In genomic region chr5:64290061-64290345, GRCm38 (mm10) we compare ENCODE assay signal across 11 mouse cellular contexts.
A peak's percentile ranks its signal among the peaks of the same experiment; 100 is the strongest.
DNase-seq lines count a peak whose midpoint lies in the region; ATAC-seq and TF ChIP-seq lines count a peak whose summit lies in the region.
"Had no signal": no experiment of that assay in that cellular context is flagged by ENCODE, and none has a peak within 500 bp of the region (broad histone marks: within the 10 kb centered on the region; RNA-seq: fewer than 3 reads in every experiment).

No protein-coding gene starts in this region.

- TF ChIP-seq CTCF in kidney, postnatal 0 days (IDR thresholded peaks at IDR 0.05; ENCODE audit: low read depth): no peak

- H3K4me1 ChIP-seq in heart, embryonic 10.5 days: peaks cover 15% of the 10 kb centered on the region
- 0 out of 2 replicates have a peak, but pooled peaks cover 3% of the 10 kb centered on the region for H3K4me1 ChIP-seq in heart, embryonic 11.5 days (ENCODE audit: control insufficient read depth, insufficient read depth, low read length)
- H3K4me1 ChIP-seq in kidney, postnatal 0 days (replicated peaks; ENCODE audit: insufficient read depth, low read length): peaks cover 9% of the 10 kb centered on the region; the same call in 1 of the 2 replicates
- H3K4me1 ChIP-seq in kidney, embryonic 14.5 days (ENCODE audit: control insufficient read depth, insufficient read depth, low read length): peaks cover 8% of the 10 kb centered on the region; the same call in 1 of the 2 replicates
- peaks cover 15% of the 10 kb centered on the region for H3K4me1 ChIP-seq in brown adipose tissue, adult 24 weeks (ENCODE audit: control insufficient read depth, insufficient read depth, insufficient read length, low read length)
- H3K4me1 ChIP-seq in intestine, embryonic 16.5 days (ENCODE audit: control insufficient read depth, insufficient read depth, low read length): peaks cover 13% of the 10 kb centered on the region

- H3K9ac ChIP-seq in heart, embryonic 11.5 days (ENCODE audit: low read depth, low read length): no peak overlapping the region
- H3K9ac ChIP-seq in kidney, postnatal 0 days (ENCODE audit: low read depth, low read length): 0 out of 2 replicates have a peak overlapping the region, but pooled peaks have one; percentile 28
- no peak overlapping the region for H3K9ac ChIP-seq in kidney, embryonic 14.5 days (ENCODE audit: low read depth, low read length)
- H3K9ac ChIP-seq in intestine, embryonic 16.5 days (ENCODE audit: low read depth, low read length): no peak overlapping the region
- H3K9ac ChIP-seq: stomach, embryonic 15.5 days had no signal

- H3K9me3 ChIP-seq in heart, embryonic 10.5 days: no peaks in the 10 kb centered on the region
- no peaks in the 10 kb centered on the region for H3K9me3 ChIP-seq in heart, embryonic 11.5 days (replicated peaks; ENCODE audit: control insufficient read depth, low read length)
- no peaks in the 10 kb centered on the region for H3K9me3 ChIP-seq in kidney, postnatal 0 days (replicated peaks; ENCODE audit: low read length)
- H3K9me3 ChIP-seq in kidney, embryonic 14.5 days (ENCODE audit: control insufficient read depth, low read length): no peaks in the 10 kb centered on the region
- H3K9me3 ChIP-seq in intestine, embryonic 16.5 days (ENCODE audit: control insufficient read depth, low read length): no peaks in the 10 kb centered on the region
- H3K9me3 ChIP-seq: stomach, embryonic 15.5 days had no signal

- H3K4me3 ChIP-seq in heart, embryonic 10.5 days: no peak overlapping the region
- H3K4me3 ChIP-seq in heart, embryonic 11.5 days (ENCODE audit: low read depth, low read length): no peak overlapping the region
- no peak overlapping the region for H3K4me3 ChIP-seq in kidney, postnatal 0 days (replicated peaks; ENCODE audit: low read depth, low read length)
- no peak overlapping the region for H3K4me3 ChIP-seq in kidney, embryonic 14.5 days (ENCODE audit: low read length)
- H3K4me3 ChIP-seq in brown adipose tissue, adult 24 weeks (ENCODE audit: insufficient read depth, low read depth, low read length): no peak overlapping the region
- H3K4me3 ChIP-seq in intestine, embryonic 16.5 days (ENCODE audit: low read length): no peak overlapping the region
- H3K4me3 ChIP-seq: stomach, embryonic 15.5 days had no signal

- WGBS in heart, embryonic 10.5 days: 46% methylated on average over 4 of the region's 4 CpGs
- 38% methylated on average over 4 of the region's 4 CpGs for WGBS in heart, embryonic 11.5 days (ENCODE audit: insufficient replicate concordance)
- WGBS in kidney, postnatal 0 days: 30% methylated on average over 4 of the region's 4 CpGs
- WGBS in kidney, embryonic 14.5 days: 19% methylated on average over 4 of the region's 4 CpGs
- 47% methylated on average over 4 of the region's 4 CpGs for WGBS in intestine, embryonic 16.5 days

- DNase-seq in heart, embryonic 10.5 days (ENCODE audit: low spot score): no peak
- no peak for DNase-seq in kidney, postnatal 0 days (ENCODE audit: low spot score)
- DNase-seq in Muller cell, postnatal 12 days (ENCODE audit: inconsistent ontology term): no peak
- no peak for DNase-seq in right cerebral cortex, postnatal 14 days
- DNase-seq: cerebellum, adult 2 months; right cerebral cortex, postnatal 4 days had no signal

- no peak overlapping the region for H3K4me2 ChIP-seq in heart, embryonic 11.5 days
- H3K4me2 ChIP-seq in kidney, postnatal 0 days (ENCODE audit: low read length): no peak overlapping the region
- no peak overlapping the region for H3K4me2 ChIP-seq in kidney, embryonic 14.5 days (replicated peaks; ENCODE audit: low read depth, low read length)
- no peak overlapping the region for H3K4me2 ChIP-seq in intestine, embryonic 16.5 days (ENCODE audit: low read depth, low read length)
- H3K4me2 ChIP-seq: stomach, embryonic 15.5 days had no signal

- no peak for ATAC-seq in heart, embryonic 11.5 days (replicated peaks; ENCODE audit: insufficient number of reproducible peaks, low FRiP score, low TSS enrichment)
- ATAC-seq in kidney, postnatal 0 days (replicated peaks; ENCODE audit: low FRiP score, low read depth): no peak
- ATAC-seq in kidney, embryonic 14.5 days (ENCODE audit: low FRiP score, low TSS enrichment): no peak
- 0 out of 2 replicates have a peak, but pooled peaks have one; percentile 18 for ATAC-seq in intestine, embryonic 16.5 days

- no peaks in the 10 kb centered on the region for H3K27me3 ChIP-seq in heart, embryonic 10.5 days (ENCODE audit: insufficient read depth, poor library complexity, severe bottlenecking)
- H3K27me3 ChIP-seq in heart, embryonic 11.5 days (ENCODE audit: control insufficient read depth, insufficient read depth, low read length): no peaks in the 10 kb centered on the region
- no peaks in the 10 kb centered on the region for H3K27me3 ChIP-seq in kidney, postnatal 0 days (ENCODE audit: insufficient read depth, low read length)
- no peaks in the 10 kb centered on the region for H3K27me3 ChIP-seq in kidney, embryonic 14.5 days (ENCODE audit: control insufficient read depth, insufficient read depth, low read length)
- no peaks in the 10 kb centered on the region for H3K27me3 ChIP-seq in intestine, embryonic 16.5 days (replicated peaks; ENCODE audit: control insufficient read depth, insufficient read depth, low read length)
- H3K27me3 ChIP-seq: stomach, embryonic 15.5 days had no signal

- H3K27ac ChIP-seq in heart, embryonic 10.5 days: peak overlapping the region; percentile 65; the same call in 1 of the 2 replicates
- no peak overlapping the region for H3K27ac ChIP-seq in heart, embryonic 11.5 days (ENCODE audit: low read depth, low read length)
- peak overlapping the region; percentile 61 for H3K27ac ChIP-seq in kidney, postnatal 0 days
- no peak overlapping the region for H3K27ac ChIP-seq in kidney, embryonic 14.5 days (ENCODE audit: low read depth, low read length)
- H3K27ac ChIP-seq in brown adipose tissue, adult 24 weeks (replicated peaks; ENCODE audit: low read depth, low read length): peak overlapping the region; percentile 56
- H3K27ac ChIP-seq in intestine, embryonic 16.5 days (ENCODE audit: low read length): 0 out of 2 replicates have a peak overlapping the region, but pooled peaks have one; percentile 9
- H3K27ac ChIP-seq: stomach, embryonic 15.5 days had no signal

- H3K36me3 ChIP-seq in heart, embryonic 10.5 days: peaks cover 47% of the 10 kb centered on the region
- H3K36me3 ChIP-seq in heart, embryonic 11.5 days (ENCODE audit: control insufficient read depth, insufficient read depth, low read length): peaks cover 12% of the 10 kb centered on the region
- H3K36me3 ChIP-seq in kidney, postnatal 0 days (ENCODE audit: insufficient read depth, low read length): peaks cover 18% of the 10 kb centered on the region
- peaks cover 29% of the 10 kb centered on the region; the same call in 1 of the 2 replicates for H3K36me3 ChIP-seq in kidney, embryonic 14.5 days (ENCODE audit: control insufficient read depth, insufficient read depth, low read length)
- peaks cover 6% of the 10 kb centered on the region for H3K36me3 ChIP-seq in intestine, embryonic 16.5 days (ENCODE audit: control insufficient read depth, insufficient read depth, low read length)

Comparison
In these comparisons a context has a peak if more than half of its experiments do, and no peak if none do; other contexts are left out.
1. H3K27ac ChIP-seq: peak in heart, embryonic 10.5 days (single experiment), kidney, postnatal 0 days (single experiment), brown adipose tissue, adult 24 weeks (single experiment) and intestine, embryonic 16.5 days (single experiment); none in heart, embryonic 11.5 days (single experiment) and kidney, embryonic 14.5 days (single experiment).